Mouse (Mus musculus): Measurements from ENCODE around the gene Snx21. TPM values are rescaled to one million over a fixed set of nuclear protein-coding genes. Genes with fewer than 3 reads are reported as not detected.
"Not testable (repeated sequence)": the region's sequence is repeated elsewhere in the genome, so short reads cannot be mapped to it uniquely, and the experiment has no call there.

The Snx21 gene
- polyA plus RNA-seq, 1 experiment from 2014 or later = 22.7 TPM

- Histone ChIP-seq H3K27me3 (ENCODE audit: insufficient read depth, low read length) (no peaks in the 10 kb centered on the region), H3K4me3 (ENCODE audit: low read length) (no peak overlapping the region), H3K9ac (replicated peaks; ENCODE audit: low read length) (no peak overlapping the region), H3K9me3 (ENCODE audit: low read length) (no peaks in the 10 kb centered on the region), H3K4me1 (ENCODE audit: insufficient read depth, low read length) (peaks cover 15% of the 10 kb centered on the region), H3K4me2 (replicated peaks; ENCODE audit: low read depth, low read length) (no peak overlapping the region), H3K36me3 (ENCODE audit: insufficient read depth, low read length) (peaks cover 36% of the 10 kb centered on the region), H3K27ac (ENCODE audit: low read length) (no peak overlapping the region)
- WGBS = 79% methylated on average over 4 of the region's 4 CpGs
- no peak for ATAC-seq (ENCODE audit: low FRiP score, low TSS enrichment)
Observed at GRCm38 (mm10) chr2:164790451-164790850, 4.8 kb downstream of the Snx21 start.

- Histone ChIP-seq H3K4me1 (ENCODE audit: insufficient read depth, low read length) (peaks cover 10% of the 10 kb centered on the region), H3K9ac (replicated peaks; ENCODE audit: low read length) (no peak overlapping the region), H3K27me3 (ENCODE audit: insufficient read depth, low read length) (no peaks in the 10 kb centered on the region), H3K4me2 (replicated peaks; ENCODE audit: low read depth, low read length) (no peak overlapping the region), H3K36me3 (ENCODE audit: insufficient read depth, low read length) (peaks cover 38% of the 10 kb centered on the region), H3K4me3 (ENCODE audit: low read length) (no peak overlapping the region), H3K9me3 (ENCODE audit: low read length) (no peaks in the 10 kb centered on the region), H3K27ac (ENCODE audit: low read length) (no peak overlapping the region)
- WGBS = 90% methylated on average over 18 of the region's 18 CpGs
- ATAC-seq (ENCODE audit: low FRiP score, low TSS enrichment) = no peak
Observed at GRCm38 (mm10) chr2:164791841-164792261, 6.2 kb downstream of the Snx21 start.

GRCm38 (mm10) chr2:164792400-164793190 lies 7.0 kb downstream of the Snx21 start:
- H3K27ac ChIP-seq (ENCODE audit: low read length) = no peak overlapping the region
- peaks cover 43% of the 10 kb centered on the region for H3K36me3 ChIP-seq (ENCODE audit: insufficient read depth, low read length)
- ATAC-seq (ENCODE audit: low FRiP score, low TSS enrichment) = no peak
- H3K27me3 ChIP-seq (ENCODE audit: insufficient read depth, low read length) = no peaks in the 10 kb centered on the region
- peaks cover 3% of the 10 kb centered on the region for H3K4me1 ChIP-seq (ENCODE audit: insufficient read depth, low read length)
- 89% methylated on average over 12 of the region's 12 CpGs for WGBS
- no peak overlapping the region for H3K4me3 ChIP-seq (ENCODE audit: low read length)
- no peak overlapping the region for H3K9ac ChIP-seq (replicated peaks; ENCODE audit: low read length)
- no peak overlapping the region for H3K4me2 ChIP-seq (replicated peaks; ENCODE audit: low read depth, low read length)
- H3K9me3 ChIP-seq (ENCODE audit: low read length) = no peaks in the 10 kb centered on the region

GRCm38 (mm10) chr2:164793236-164793635 lies 7.6 kb downstream of the Snx21 start:
- Histone ChIP-seq H3K4me2 (replicated peaks; ENCODE audit: low read depth, low read length) (no peak overlapping the region), H3K27me3 (ENCODE audit: insufficient read depth, low read length) (no peaks in the 10 kb centered on the region), H3K27ac (ENCODE audit: low read length) (no peak overlapping the region), H3K4me3 (ENCODE audit: low read length) (no peak overlapping the region), H3K9me3 (ENCODE audit: low read length) (no peaks in the 10 kb centered on the region), H3K36me3 (ENCODE audit: insufficient read depth, low read length) (peaks cover 48% of the 10 kb centered on the region), H3K4me1 (ENCODE audit: insufficient read depth, low read length) (no peaks in the 10 kb centered on the region), H3K9ac (replicated peaks; ENCODE audit: low read length) (no peak overlapping the region)
- 86% methylated on average over 3 of the region's 3 CpGs for WGBS
- peak; percentile 52; the same call in 1 of the 2 replicates for ATAC-seq (ENCODE audit: low FRiP score, low TSS enrichment)

GRCm38 (mm10) chr2:164793772-164794171 lies 8.1 kb downstream of the Snx21 start:
- 94% methylated on average over 2 of the region's 2 CpGs for WGBS
- no peak for ATAC-seq (ENCODE audit: low FRiP score, low TSS enrichment)

GRCm38 (mm10) chr2:164794293-164794692 lies 8.7 kb downstream of the Snx21 start:
- Histone ChIP-seq H3K9me3 (ENCODE audit: low read length) (no peaks in the 10 kb centered on the region), H3K4me1 (ENCODE audit: insufficient read depth, low read length) (no peaks in the 10 kb centered on the region), H3K27ac (ENCODE audit: low read length) (no peak overlapping the region), H3K4me2 (replicated peaks; ENCODE audit: low read depth, low read length) (no peak overlapping the region), H3K36me3 (ENCODE audit: insufficient read depth, low read length) (peaks cover 54% of the 10 kb centered on the region), H3K27me3 (ENCODE audit: insufficient read depth, low read length) (no peaks in the 10 kb centered on the region), H3K4me3 (ENCODE audit: low read length) (no peak overlapping the region), H3K9ac (replicated peaks; ENCODE audit: low read length) (no peak overlapping the region)
- 33% methylated on average over 5 of the region's 5 CpGs for WGBS
- ATAC-seq (ENCODE audit: low FRiP score, low TSS enrichment) = peak; percentile 50

More at GRCm38 (mm10) chr2:164793772-164794171, 8.1 kb downstream of the Snx21 start:
- no peaks in the 10 kb centered on the region for H3K9me3 ChIP-seq (ENCODE audit: low read length)
- no peak overlapping the region for H3K4me3 ChIP-seq (ENCODE audit: low read length)
- peaks cover 52% of the 10 kb centered on the region for H3K36me3 ChIP-seq (ENCODE audit: insufficient read depth, low read length)
- H3K9ac ChIP-seq (replicated peaks; ENCODE audit: low read length) = no peak overlapping the region
- no peaks in the 10 kb centered on the region for H3K27me3 ChIP-seq (ENCODE audit: insufficient read depth, low read length)
- no peak overlapping the region for H3K27ac ChIP-seq (ENCODE audit: low read length)
- no peaks in the 10 kb centered on the region for H3K4me1 ChIP-seq (ENCODE audit: insufficient read depth, low read length)
- no peak overlapping the region for H3K4me2 ChIP-seq (replicated peaks; ENCODE audit: low read depth, low read length)

- no peak overlapping the region for H3K27ac ChIP-seq (ENCODE audit: low read length)
- no peak for ATAC-seq (ENCODE audit: low FRiP score, low TSS enrichment)
- no peak overlapping the region for H3K4me2 ChIP-seq (replicated peaks; ENCODE audit: low read depth, low read length)
- no peaks in the 10 kb centered on the region for H3K4me1 ChIP-seq (ENCODE audit: insufficient read depth, low read length)
- no peak overlapping the region for H3K9ac ChIP-seq (replicated peaks; ENCODE audit: low read length)
- WGBS = 82% methylated on average over 4 of the region's 4 CpGs
- no peak overlapping the region for H3K4me3 ChIP-seq (ENCODE audit: low read length)
- H3K36me3 ChIP-seq (ENCODE audit: insufficient read depth, low read length) = peaks cover 61% of the 10 kb centered on the region
- no peaks in the 10 kb centered on the region for H3K27me3 ChIP-seq (ENCODE audit: insufficient read depth, low read length)
- no peaks in the 10 kb centered on the region for H3K9me3 ChIP-seq (ENCODE audit: low read length)
Observed at GRCm38 (mm10) chr2:164795868-164796267, 10.2 kb downstream of the Snx21 start.

GRCm38 (mm10) chr2:164798554-164798953 lies 12.9 kb downstream of the Snx21 start:
- H3K9me3 ChIP-seq (ENCODE audit: low read length); H3K4me2 ChIP-seq (replicated peaks; ENCODE audit: low read depth, low read length); H3K4me1 ChIP-seq (ENCODE audit: insufficient read depth, low read length); H3K27ac ChIP-seq (ENCODE audit: low read length); H3K27me3 ChIP-seq (ENCODE audit: insufficient read depth, low read length); ATAC-seq (ENCODE audit: low FRiP score, low TSS enrichment); H3K9ac ChIP-seq (replicated peaks; ENCODE audit: low read length); H3K4me3 ChIP-seq (ENCODE audit: low read length): not testable (repeated sequence)
- peaks cover 46% of the 10 kb centered on the region for H3K36me3 ChIP-seq (ENCODE audit: insufficient read depth, low read length)
- WGBS = 79% methylated on average over 6 of the region's 6 CpGs

GRCm38 (mm10) chr2:164800252-164801004 lies 14.8 kb downstream of the Snx21 start:
- Histone ChIP-seq H3K4me2 (replicated peaks; ENCODE audit: low read depth, low read length) (no peak overlapping the region), H3K9me3 (ENCODE audit: low read length) (no peaks in the 10 kb centered on the region), H3K27me3 (ENCODE audit: insufficient read depth, low read length) (no peaks in the 10 kb centered on the region), H3K27ac (ENCODE audit: low read length) (no peak overlapping the region), H3K9ac (replicated peaks; ENCODE audit: low read length) (no peak overlapping the region), H3K36me3 (ENCODE audit: insufficient read depth, low read length) (peaks cover 36% of the 10 kb centered on the region), H3K4me3 (ENCODE audit: low read length) (no peak overlapping the region), H3K4me1 (ENCODE audit: insufficient read depth, low read length) (peaks cover 14% of the 10 kb centered on the region)
- no peak for ATAC-seq (ENCODE audit: low FRiP score, low TSS enrichment)
- WGBS = 82% methylated on average over 13 of the region's 13 CpGs

Data from kidney, embryonic 16.5 days (tissue).